Mouse (Mus musculus) bone marrow, adult 2 months (tissue): ENCODE results near the gene Angel1. TPM values are rescaled to one million over a fixed set of nuclear protein-coding genes. Genes with fewer than 3 reads are reported as not detected.

Experiments
- H3K27ac ChIP-seq: fragments of 200-500 bp; 2 replicates; pipeline ENCODE4 v1.5.1; 2012; ENCODE audit warnings: low read depth, mild to moderate bottlenecking, control low read depth, inconsistent platforms, low read length; ENCODE audit not compliant: control insufficient read depth, poor library complexity, insufficient read depth
- H3K4me1 ChIP-seq: fragments of 200-500 bp; 2 replicates; pipeline ENCODE4 v1.6.1; 2011; ENCODE audit warnings: low read length; ENCODE audit not compliant: control insufficient read depth, insufficient read depth
- H3K4me3 ChIP-seq: fragments of 200-500 bp; replicated peaks from 2 replicates; pipeline ENCODE3; 2011; ENCODE audit warnings: mild to moderate bottlenecking, low read depth, low read length, control low read depth; ENCODE audit not compliant: control insufficient read depth
- CTCF ChIP-seq: fragments of 200-500 bp; IDR thresholded peaks from 2 replicates; pipeline ENCODE4 v1.5.1; 2011; ENCODE audit warnings: low read length, control low read depth; ENCODE audit not compliant: control insufficient read depth, insufficient read depth
- POLR2A ChIP-seq: fragments of 200-500 bp; IDR thresholded peaks from 2 replicates; pipeline ENCODE4 v1.6.1; 2011; ENCODE audit warnings: low read depth, mild to moderate bottlenecking, control low read depth, low read length, borderline replicate concordance; ENCODE audit not compliant: control insufficient read depth
- WGBS: fragments of 180-500 bp; shearing (Covaris S2); methylation state at CpG from one replicate; pipeline ENCODE4 v1.1.7; 2018; 5-methylcytosine and 5-hydroxymethylcytosine counted together
- polyA plus RNA-seq: library from polyadenylated mRNA; stranded (reverse); fragments of >200 nt; gene quantifications from 2 replicates; pipeline ENCODE4 v1.2.4, GENCODE M21; 2011; ENCODE audit warnings: low replicate concordance; ENCODE audit not compliant: missing spikeins, insufficient read depth, insufficient read length

Gene Angel1
- polyA plus RNA-seq, 1 experiment, result 3.8 TPM

DNA sequence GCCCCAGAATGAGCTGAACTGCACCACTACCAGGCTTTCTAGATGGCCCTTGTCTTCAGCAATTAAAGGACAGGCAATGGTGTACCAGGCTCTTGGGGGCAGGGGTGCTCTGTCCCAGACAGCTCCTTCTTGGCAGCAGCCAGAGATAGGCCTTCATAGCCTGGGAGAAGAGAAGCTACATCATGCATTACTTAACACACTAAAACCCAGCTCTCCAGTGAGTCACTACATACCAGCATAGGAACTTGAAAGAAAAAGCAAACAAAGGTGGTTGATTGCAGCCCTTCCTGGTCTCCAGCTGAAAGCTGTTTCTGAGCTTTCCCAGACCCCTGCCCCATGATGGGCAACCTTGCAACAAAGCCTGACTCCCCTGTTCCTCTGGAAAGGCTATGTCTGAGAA lies 27.7 kb downstream of the Angel1 start:
- no peak for TF ChIP-seq CTCF
- H3K4me1 ChIP-seq, result no peaks in the 10 kb centered on the region
- H3K4me3 ChIP-seq, result no peak overlapping the region
- H3K27ac ChIP-seq, result no peak overlapping the region

DNA sequence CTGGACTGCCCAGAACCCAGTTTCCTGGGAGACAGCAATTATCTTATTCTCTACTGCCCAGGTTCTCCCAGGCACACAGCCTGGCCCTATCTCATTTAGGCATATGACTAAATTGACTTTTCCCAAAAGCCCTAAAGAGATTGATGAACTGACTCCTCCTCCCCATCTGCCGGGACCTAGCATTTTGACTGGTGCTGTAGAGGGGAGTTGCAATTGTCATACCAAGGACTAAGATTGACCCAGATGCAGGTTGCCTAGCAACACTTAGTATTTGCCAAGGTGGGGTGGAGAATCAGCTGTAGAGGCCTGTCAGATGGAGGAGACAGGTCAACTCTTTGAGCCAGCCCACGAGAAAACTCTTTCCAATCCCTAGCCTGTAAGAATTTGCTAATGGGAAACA lies 28.3 kb downstream of the Angel1 start:
- no peak overlapping the region for H3K27ac ChIP-seq
- TF ChIP-seq CTCF (no peak), POLR2A (no peak)
- 71% methylated on average over 2 of the region's 2 CpGs for WGBS
- H3K4me1 ChIP-seq, result no peaks in the 10 kb centered on the region
- H3K4me3 ChIP-seq, result no peak overlapping the region

GRCm38 (mm10) chr12:86694441-86694840 lies 31.8 kb downstream of the Angel1 start:
- Histone ChIP-seq H3K4me3 (no peak overlapping the region), H3K27ac (no peak overlapping the region), H3K4me1 (no peaks in the 10 kb centered on the region)
- no peak for TF ChIP-seq CTCF
- TF ChIP-seq POLR2A, result no peak
- 88% methylated on average over 1 of the region's 1 CpGs for WGBS

- TF ChIP-seq POLR2A (no peak), CTCF (no peak)
- Histone ChIP-seq H3K4me3 (no peak overlapping the region), H3K4me1 (no peaks in the 10 kb centered on the region), H3K27ac (no peak overlapping the region)
Observed at GRCm38 (mm10) chr12:86693389-86693788, 32.9 kb downstream of the Angel1 start.

- Histone ChIP-seq H3K4me3 (no peak overlapping the region), H3K27ac (no peak overlapping the region), H3K4me1 (no peaks in the 10 kb centered on the region)
- no peak for TF ChIP-seq POLR2A
- TF ChIP-seq CTCF, result no peak
- 65% methylated on average over 5 of the region's 5 CpGs for WGBS
Observed at GRCm38 (mm10) chr12:86692471-86693356, 33.5 kb downstream of the Angel1 start.

DNA sequence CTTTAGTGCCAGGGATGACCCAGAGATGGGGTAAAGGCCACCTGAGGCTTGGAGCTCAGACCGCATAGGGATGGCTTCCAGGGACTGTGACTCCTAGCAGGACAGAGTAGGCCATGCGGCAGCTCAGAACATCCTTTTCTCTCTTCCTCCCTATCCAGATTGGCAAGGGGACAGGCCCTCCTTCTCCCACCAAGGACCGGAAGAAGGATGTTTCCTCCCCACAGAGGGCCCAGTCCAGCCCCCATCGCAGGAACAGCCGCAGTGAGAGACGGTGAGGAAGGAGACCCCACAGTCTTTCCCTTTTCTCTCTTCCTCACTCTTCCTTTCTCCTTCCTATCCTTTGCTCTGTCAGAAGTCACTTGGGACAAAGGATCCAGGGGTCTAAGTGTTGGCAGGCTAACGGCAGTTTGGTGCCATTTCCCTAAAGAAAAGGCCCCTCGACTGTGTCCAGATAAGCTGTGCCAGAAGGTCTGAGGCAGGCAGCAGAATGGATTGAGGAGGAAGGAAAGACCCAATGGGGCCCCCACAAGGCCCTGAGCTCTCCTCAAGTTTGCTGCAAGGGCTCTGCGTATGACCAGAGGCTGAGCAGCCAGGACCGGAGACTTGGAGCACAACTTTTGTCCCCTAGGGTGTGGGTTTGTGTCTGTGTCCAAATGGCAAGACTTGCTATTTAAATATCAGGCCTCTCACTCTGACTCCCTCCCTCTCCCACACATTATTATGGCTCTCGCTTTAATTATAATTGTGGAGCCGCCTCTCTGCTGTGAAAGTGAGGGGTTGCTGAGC lies 35.4 kb downstream of the Angel1 start:
- peaks cover 1% of the 10 kb centered on the region; the same call in 1 of the 2 replicates for H3K4me1 ChIP-seq
- no peak for TF ChIP-seq CTCF
- TF ChIP-seq POLR2A, result no peak
- 40% methylated on average over 12 of the region's 12 CpGs for WGBS
- H3K4me3 ChIP-seq, result no peak overlapping the region
- no peak overlapping the region for H3K27ac ChIP-seq

GRCm38 (mm10) chr12:86688917-86689316 lies 37.3 kb downstream of the Angel1 start:
- peaks cover 1% of the 10 kb centered on the region; the same call in 1 of the 2 replicates for H3K4me1 ChIP-seq

DNA sequence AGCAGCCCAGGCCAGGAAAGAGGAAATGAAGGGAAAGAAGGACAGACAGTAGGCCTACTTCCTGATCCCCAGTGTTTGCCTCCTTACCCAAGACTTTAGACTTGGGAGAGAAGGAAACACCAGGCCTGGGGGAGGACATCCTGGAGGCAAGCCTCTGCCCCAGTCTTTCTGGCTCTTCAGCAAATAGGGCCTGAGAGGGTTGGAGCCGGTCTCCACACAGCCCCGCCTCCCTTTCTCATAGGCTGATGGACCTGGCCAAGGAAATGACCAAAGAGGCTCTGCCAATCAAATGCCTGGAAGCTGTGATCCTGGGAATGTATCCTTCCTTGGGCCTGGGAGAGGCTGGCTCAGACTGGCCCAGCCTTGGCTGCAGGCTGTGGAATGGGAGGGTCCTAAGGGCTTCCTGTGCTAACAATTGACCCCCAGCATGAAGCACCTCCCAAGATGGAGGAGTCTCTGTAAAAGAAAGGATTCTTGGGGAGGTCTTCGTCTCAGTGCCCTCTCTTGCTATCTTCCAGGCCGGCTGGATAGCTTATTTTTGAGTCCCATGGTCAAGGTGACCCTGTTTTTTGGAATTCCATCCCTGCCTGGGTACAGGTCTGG lies 38.2 kb downstream of the Angel1 start:
- no peak overlapping the region for H3K4me3 ChIP-seq
- 84% methylated on average over 4 of the region's 4 CpGs for whole genome bisulfite sequencing
- no peak for TF ChIP-seq POLR2A
- TF ChIP-seq CTCF, result no peak
- H3K4me1 ChIP-seq, result peaks cover 1% of the 10 kb centered on the region; the same call in 1 of the 2 replicates
- H3K27ac ChIP-seq, result no peak overlapping the region

More at GRCm38 (mm10) chr12:86688917-86689316, 37.3 kb downstream of the Angel1 start:
- no peak overlapping the region for H3K4me3 ChIP-seq
- H3K27ac ChIP-seq, result no peak overlapping the region
- WGBS, result 91% methylated on average over 27 of the region's 27 CpGs
- no peak for TF ChIP-seq POLR2A
- TF ChIP-seq CTCF, result no peak
